Mouse (Mus musculus) cerebral cortex, adult 2 months (tissue): Measurements from ENCODE around the gene Fez2.

ENCODE experiments used
- WGBS: fragments of 180-500 bp; shearing (Covaris S2); methylation state at CpG from one replicate; pipeline ENCODE4 v1.1.7; 2018; 5-methylcytosine and 5-hydroxymethylcytosine counted together

Fez2 gene

GRCm38 (mm10) chr17:78417381-78418281 lies at the start of gene Fez2:
Gene Fez2 (minus strand): TSS chr17:78418152.
- under 1% methylated on average over 59 of the region's 67 CpGs for WGBS

- WGBS: 65% methylated on average over 8 of the region's 8 CpGs
Measured at GRCm38 (mm10) chr17:78465500-78465899, 47.5 kb upstream of the Fez2 start.

GRCm38 (mm10) chr17:78465071-78465470 lies 47.1 kb upstream of the Fez2 start:
- WGBS: 79% methylated on average over 3 of the region's 3 CpGs

- WGBS: 81% methylated on average over 8 of the region's 8 CpGs
Measured at GRCm38 (mm10) chr17:78460140-78460539, 42.2 kb upstream of the Fez2 start.

- WGBS: 72% methylated on average over 9 of the region's 9 CpGs
Measured at GRCm38 (mm10) chr17:78455556-78455955, 37.6 kb upstream of the Fez2 start.

GRCm38 (mm10) chr17:78455114-78455513 lies 37.2 kb upstream of the Fez2 start:
- 35% methylated on average over 11 of the region's 11 CpGs for WGBS

- 41% methylated on average over 21 of the region's 21 CpGs for WGBS
Measured at GRCm38 (mm10) chr17:78454189-78454977, 36.4 kb upstream of the Fez2 start.

GRCm38 (mm10) chr17:78453529-78453928 lies 35.6 kb upstream of the Fez2 start:
- WGBS: 90% methylated on average over 5 of the region's 5 CpGs

GRCm38 (mm10) chr17:78451886-78452285 lies 33.9 kb upstream of the Fez2 start:
- WGBS: 88% methylated on average over 6 of the region's 6 CpGs

- 79% methylated on average over 7 of the region's 7 CpGs for WGBS
Measured at GRCm38 (mm10) chr17:78451332-78451793, 33.4 kb upstream of the Fez2 start.

- WGBS: 78% methylated on average over 13 of the region's 13 CpGs
Measured at GRCm38 (mm10) chr17:78449635-78450197, 31.8 kb upstream of the Fez2 start.

GRCm38 (mm10) chr17:78444826-78445225 lies 26.9 kb upstream of the Fez2 start:
- 79% methylated on average over 7 of the region's 7 CpGs for WGBS

- 93% methylated on average over 2 of the region's 2 CpGs for WGBS
Measured at GRCm38 (mm10) chr17:78440771-78441170, 22.8 kb upstream of the Fez2 start.

- 95% methylated on average over 4 of the region's 4 CpGs for WGBS
Measured at GRCm38 (mm10) chr17:78437161-78437560, 19.2 kb upstream of the Fez2 start.

GRCm38 (mm10) chr17:78435661-78436060 lies 17.7 kb upstream of the Fez2 start:
- WGBS: 89% methylated on average over 6 of the region's 6 CpGs

GRCm38 (mm10) chr17:78434746-78435145 lies 16.8 kb upstream of the Fez2 start:
- 32% methylated on average over 1 of the region's 1 CpGs for WGBS

GRCm38 (mm10) chr17:78430374-78430773 lies 12.4 kb upstream of the Fez2 start:
- 73% methylated on average over 8 of the region's 8 CpGs for WGBS

GRCm38 (mm10) chr17:78429051-78429450 lies 11.1 kb upstream of the Fez2 start:
- WGBS: 89% methylated on average over 4 of the region's 4 CpGs

- 86% methylated on average over 8 of the region's 8 CpGs for WGBS
Measured at GRCm38 (mm10) chr17:78425026-78425425, 7.1 kb upstream of the Fez2 start.

- 88% methylated on average over 4 of the region's 4 CpGs for WGBS
Measured at GRCm38 (mm10) chr17:78419216-78419615, 1.3 kb upstream of the Fez2 start.

GRCm38 (mm10) chr17:78415255-78415654 lies 2.7 kb downstream of the Fez2 start:
- 88% methylated on average over 2 of the region's 2 CpGs for WGBS

- WGBS: 57% methylated on average over 2 of the region's 2 CpGs
Measured at GRCm38 (mm10) chr17:78409900-78410299, 8.1 kb downstream of the Fez2 start.
